Mouse (Mus musculus): ENCODE data around the gene Vmn1r57.
"Not testable (repeated sequence)": the region's sequence is repeated elsewhere in the genome, so short reads cannot be mapped to it uniquely, and the experiment has no call there.

Vmn1r57 gene

GRCm38 (mm10) chr7:5218193-5218592 lies at the start of gene Vmn1r57:
Vmn1r57 (plus strand) TSS chr7:5218493.
- not testable (repeated sequence) for DNase-seq

DNA sequence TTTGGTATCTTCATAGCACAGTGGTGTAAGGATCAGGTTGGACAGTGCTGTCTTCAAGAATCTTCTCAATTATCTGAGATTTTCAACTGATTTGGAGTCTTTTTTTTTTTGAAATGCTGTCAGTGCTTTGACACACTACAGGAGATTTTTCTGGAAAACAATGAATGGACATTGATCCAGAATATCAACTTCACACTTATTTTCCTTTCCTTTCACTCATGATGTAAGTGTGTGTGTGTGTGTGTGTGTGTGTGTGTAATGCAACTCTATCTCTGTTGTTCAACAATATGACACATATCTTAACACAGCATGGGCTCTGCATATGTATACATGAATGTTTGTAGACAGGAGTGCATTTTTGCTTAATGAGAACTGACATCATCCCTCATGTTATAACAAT lies 21.6 kb upstream of the Vmn1r57 start, which contains the start of gene Vmn1r56:
Gene Vmn1r56, minus strand, starts transcription at position 101 of the 400 bp plus-strand sequence.
- not testable (repeated sequence) for DNase-seq

GRCm38 (mm10) chr7:5263051-5263450 lies 44.8 kb downstream of the Vmn1r57 start:
- DNase-seq: no peak
